Mouse (Mus musculus) left cerebral cortex, postnatal 4 days (tissue): Measurements from ENCODE around the gene Gm10277. TPM values are rescaled to one million over a fixed set of nuclear protein-coding genes. Genes with fewer than 3 reads are reported as not detected.

Experiments
- DNase-seq: peaks from one replicate; pipeline ENCODE4 v3.0.0-alpha.2; 2022
- intact Hi-C: fragments of 180-260 bp; cut with DNase I; formaldehyde crosslinking; loops from one replicate; pipeline ENCODE4 v1.15.1; 2025
- total RNA-seq, 2 experiments: library from RNA; stranded (reverse); gene quantifications; 2 replicates each; pipeline ENCODE4 v1.2.3; 2021

The Gm10277 gene
- total RNA-seq, 2 experiments from 2014 or later = not detected

- no peak for DNase-seq
- intact Hi-C loops = no loop called here
Measured at GRCm38 (mm10) chr11:77800869-77801701, 13.5 kb upstream of the Gm10277 start.

GRCm38 (mm10) chr11:77800491-77800868, 12.9 kb upstream of the Gm10277 start:
- no peak for DNase-seq
- intact Hi-C loops = no loop called here

- DNase-seq = no peak
- intact Hi-C loops = no loop called here
Measured at GRCm38 (mm10) chr11:77795216-77795615, 7.7 kb upstream of the Gm10277 start.

- intact Hi-C loops = no loop called here
- peak; percentile 97 for DNase-seq
Measured at GRCm38 (mm10) chr11:77793238-77793930, 5.8 kb upstream of the Gm10277 start.

GRCm38 (mm10) chr11:77792566-77792909, 5.0 kb upstream of the Gm10277 start:
- DNase-seq = no peak
- intact Hi-C loops = no loop called here

GRCm38 (mm10) chr11:77791752-77792565, 4.4 kb upstream of the Gm10277 start:
- intact Hi-C loops = no loop called here
- DNase-seq = peak; percentile 68

- no peak for DNase-seq
- intact Hi-C loops = no loop called here
Measured at GRCm38 (mm10) chr11:77791241-77791727, 3.7 kb upstream of the Gm10277 start.

GRCm38 (mm10) chr11:77790286-77790685, 2.7 kb upstream of the Gm10277 start:
- DNase-seq = no peak
- intact Hi-C loops = no loop called here

GRCm38 (mm10) chr11:77789512-77789911, 2.0 kb upstream of the Gm10277 start:
- DNase-seq = no peak
- intact Hi-C loops = no loop called here

GRCm38 (mm10) chr11:77785768-77786561, 1.6 kb downstream of the Gm10277 start:
- intact Hi-C loops = no loop called here
- peak; percentile 46 for DNase-seq

- intact Hi-C loops = no loop called here
- no peak for DNase-seq
Measured at GRCm38 (mm10) chr11:77785396-77785767, 2.2 kb downstream of the Gm10277 start.

GRCm38 (mm10) chr11:77784894-77785293, 2.7 kb downstream of the Gm10277 start:
- intact Hi-C loops = no loop called here
- no peak for DNase-seq

GRCm38 (mm10) chr11:77783747-77784646, 3.5 kb downstream of the Gm10277 start:
- peak; percentile 46 for DNase-seq
- intact Hi-C loops = no loop called here

- no peak for DNase-seq
- intact Hi-C loops = no loop called here
Measured at GRCm38 (mm10) chr11:77783211-77783746, 4.3 kb downstream of the Gm10277 start.

- intact Hi-C loops = no loop called here
Measured at GRCm38 (mm10) chr11:77782104-77782815, 5.3 kb downstream of the Gm10277 start.

GRCm38 (mm10) chr11:77781088-77781487, 6.5 kb downstream of the Gm10277 start:
- intact Hi-C loops = no loop called here
- peak; percentile 79 for DNase-seq

More at GRCm38 (mm10) chr11:77782104-77782815, 5.3 kb downstream of the Gm10277 start:
- DNase-seq = no peak

GRCm38 (mm10) chr11:77779240-77779639, 8.3 kb downstream of the Gm10277 start:
- intact Hi-C loops = no loop called here
- DNase-seq = no peak

GRCm38 (mm10) chr11:77777937-77778336, 9.6 kb downstream of the Gm10277 start:
- no peak for DNase-seq
- intact Hi-C loops = no loop called here
